Mouse (Mus musculus): ENCODE data around the gene Ptges3l.

- TF ChIP-seq CTCF (IDR thresholded peaks at IDR 0.05; ENCODE audit: insufficient read depth, low read length) (no peak), POLR2A (IDR thresholded peaks at IDR 0.05; ENCODE audit: borderline replicate concordance, extremely low read depth, low read depth, low read length) (no peak)
Observed at GRCm38 (mm10) chr11:101424105-101424851, 855 bp downstream of the Ptges3l start, which contains the start of gene Gm27029.

Data from lung, adult 2 months (tissue).